Mouse (Mus musculus) stomach, embryonic 16.5 days (tissue): ENCODE measurements around the gene Sbk3. TPM values are rescaled to one million over a fixed set of nuclear protein-coding genes. Genes with fewer than 3 reads are reported as not detected.
"Not testable (repeated sequence)": the region's sequence is repeated elsewhere in the genome, so short reads cannot be mapped to it uniquely, and the experiment has no call there.

ENCODE experiments used
- ATAC-seq: fragments of 200-750 bp; cut with Nextera tagmentation; 2 replicates; pipeline ENCODE4 v1.8.0; 2017; ENCODE audit warnings: moderate number of reproducible peaks, moderate TSS enrichment; ENCODE audit not compliant: insufficient read depth, low FRiP score
- H3K27ac ChIP-seq: fragments of 300-500 bp; sonication (generic); 2 replicates; pipeline ENCODE4 v1.5.1; 2014; ENCODE audit warnings: low read length
- H3K27me3 ChIP-seq: fragments of 300-500 bp; sonication (generic); 2 replicates; pipeline ENCODE4 v1.6.1; 2014; ENCODE audit warnings: low read length, control low read depth, mixed read lengths; ENCODE audit not compliant: control insufficient read depth, insufficient read depth
- H3K36me3 ChIP-seq: fragments of 300-500 bp; sonication (generic); 2 replicates; pipeline ENCODE4 v1.6.1; 2014; ENCODE audit warnings: low read length; ENCODE audit not compliant: control insufficient read depth, insufficient read depth
- H3K4me1 ChIP-seq: fragments of 300-500 bp; sonication (generic); 2 replicates; pipeline ENCODE4 v1.6.1; 2014; ENCODE audit warnings: low read length, control low read depth, mixed read lengths; ENCODE audit not compliant: control insufficient read depth, insufficient read depth
- H3K4me2 ChIP-seq: fragments of 300-500 bp; sonication (generic); 2 replicates; pipeline ENCODE4 v1.6.1; 2014; ENCODE audit warnings: low read depth, low read length, mixed read lengths
- H3K4me3 ChIP-seq: fragments of 300-500 bp; sonication (generic); replicated peaks from 2 replicates; pipeline ENCODE4 v1.5.1; 2014; ENCODE audit warnings: mild to moderate bottlenecking, low read length
- H3K9ac ChIP-seq: fragments of 300-500 bp; sonication (generic); 2 replicates; pipeline ENCODE4 v1.6.1; 2014; ENCODE audit warnings: low read length
- H3K9me3 ChIP-seq: fragments of 300-500 bp; sonication (generic); replicated peaks from 2 replicates; pipeline ENCODE4 v1.6.1; 2016; ENCODE audit warnings: low read length, control low read depth; ENCODE audit not compliant: control insufficient read depth
- WGBS: fragments of 180-500 bp; shearing (Covaris S2); extraction: QIAGEN DNeasy Blood & Tissue Kit; methylation state at CpG from one replicate; pipeline ENCODE4 v1.1.7; 2014; 5-methylcytosine and 5-hydroxymethylcytosine counted together
- polyA plus RNA-seq: library from polyadenylated mRNA; unstranded; fragments of >200 nt; fragmentation: Nextera tagmentation; extraction: Ambion mirVana; gene quantifications from 2 replicates; pipeline ENCODE4 v1.2.1, GENCODE M21; 2015

The Sbk3 gene
- polyA plus RNA-seq, 1 experiment from 2014 or later, result not detected

DNA sequence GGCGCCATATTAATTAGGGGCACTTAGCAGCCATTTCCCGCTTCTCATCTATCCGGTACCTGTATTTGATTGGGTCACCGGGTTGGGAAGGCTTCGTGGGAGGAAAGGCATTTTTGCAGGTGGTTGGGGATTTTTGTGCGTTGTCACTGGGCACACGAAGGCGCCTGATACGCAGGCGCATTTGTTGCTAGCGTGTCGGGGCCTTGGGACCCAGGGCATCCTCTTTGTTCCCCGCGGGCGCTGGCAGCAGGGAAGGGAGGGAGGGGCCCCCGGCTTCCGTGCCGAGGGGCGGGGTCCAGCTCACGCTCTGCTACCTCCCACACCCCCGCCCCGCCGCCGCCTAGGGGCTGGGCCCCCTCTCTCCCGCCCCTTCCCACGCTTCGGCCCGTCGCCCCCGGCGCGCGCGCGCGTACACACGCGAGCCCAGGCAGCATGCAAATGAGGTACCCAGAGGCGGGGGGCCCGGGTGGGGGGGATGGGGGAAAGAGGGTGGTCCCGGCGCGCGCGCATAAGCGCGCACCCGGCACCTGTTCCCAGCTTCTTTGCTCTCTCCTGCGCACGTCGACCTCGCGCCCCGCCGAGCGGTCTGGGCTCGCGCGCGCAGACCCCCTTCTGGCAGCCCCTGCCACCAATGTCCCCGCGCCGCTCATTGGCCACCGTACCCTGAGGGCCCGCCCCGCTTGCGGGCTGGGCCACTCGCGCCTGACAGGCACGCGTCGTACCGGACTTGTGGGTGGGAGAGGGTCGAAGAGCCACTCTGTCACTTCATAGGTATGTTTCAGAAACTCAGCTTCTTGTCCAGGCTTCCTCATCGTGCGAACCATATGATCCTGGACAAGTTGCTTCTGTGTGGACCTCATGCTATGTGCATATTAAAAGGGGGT is 44.4 kb upstream of the Sbk3 start, which contains the start of gene Gm44973:
Gene Gm44973, plus strand, starts transcription at position 379 of the 884 bp plus-strand sequence.
- Histone ChIP-seq H3K27me3 (no peaks in the 10 kb centered on the region), H3K9ac (peak within 1 kb of the TSS; percentile 89), H3K4me3 (peak within 1 kb of the TSS; percentile 83), H3K4me2 (peak within 1 kb of the TSS; percentile 63), H3K4me1 (peaks cover 10% of the 10 kb centered on the region), H3K27ac (peak within 1 kb of the TSS; percentile 95), H3K9me3 (no peaks in the 10 kb centered on the region), H3K36me3 (peaks cover 22% of the 10 kb centered on the region)
- WGBS, result under 1% methylated on average over 59 of the region's 76 CpGs
- ATAC-seq, result peak; percentile 84

DNA sequence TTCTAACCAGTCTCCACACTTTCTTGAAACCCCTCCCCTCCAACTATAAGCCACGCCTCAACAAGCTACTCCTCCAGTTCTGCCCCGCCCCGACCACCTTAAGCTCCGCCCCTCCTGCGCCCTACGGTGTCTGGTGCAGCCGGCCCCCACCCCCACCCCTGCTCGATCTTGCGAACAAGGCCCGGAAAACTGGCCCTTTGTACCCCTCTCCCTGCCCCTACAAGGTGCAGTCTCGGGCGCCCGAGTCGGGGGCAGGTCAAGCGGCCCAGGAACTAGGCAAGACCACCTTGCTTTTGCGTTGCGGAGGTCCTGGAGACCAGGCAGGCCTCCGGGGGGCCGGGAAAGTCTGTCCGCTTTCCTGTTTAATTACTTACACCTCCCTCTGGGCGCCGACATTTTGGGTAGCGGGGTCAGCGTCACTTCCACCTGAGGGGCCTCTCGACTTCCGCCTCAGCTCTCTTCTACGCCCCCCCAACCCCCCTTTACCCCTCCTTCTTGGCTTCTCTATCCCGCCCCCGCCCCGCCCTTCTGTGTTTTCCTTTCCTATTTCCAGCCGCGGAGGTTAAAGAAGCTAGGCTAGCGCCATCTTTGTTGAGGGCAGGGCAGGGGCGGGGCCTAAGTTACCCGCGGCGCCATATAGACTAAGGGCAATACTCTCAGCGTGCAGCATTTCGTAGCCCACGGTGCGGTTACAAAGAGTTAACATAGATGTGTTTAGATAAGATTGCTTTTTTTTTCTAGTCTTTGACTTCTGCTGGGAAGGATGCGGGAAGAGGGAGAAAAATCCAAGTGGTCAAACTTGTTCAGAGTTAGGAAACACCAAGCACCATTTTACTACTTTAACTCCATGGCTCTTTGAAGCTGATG is 43.5 kb upstream of the Sbk3 start, which contains the start of the genes Zfp524 and Fiz1:
Gene Zfp524, plus strand, starts transcription at position 165 of the 867 bp plus-strand sequence.
Gene Fiz1, minus strand, starts transcription at position 447 of the 867 bp plus-strand sequence.
- H3K4me1 ChIP-seq, result peaks cover 9% of the 10 kb centered on the region
- under 1% methylated on average over 42 of the region's 42 CpGs for WGBS
- peak within 1 kb of the TSS; percentile 95 for H3K27ac ChIP-seq
- H3K4me3 ChIP-seq, result peak within 1 kb of the TSS; percentile 83
- H3K9ac ChIP-seq, result peak within 1 kb of the TSS; percentile 89
- no peaks in the 10 kb centered on the region for H3K9me3 ChIP-seq
- peaks cover 30% of the 10 kb centered on the region for H3K36me3 ChIP-seq
- ATAC-seq, result peak; percentile 84
- peak within 1 kb of the TSS; percentile 63 for H3K4me2 ChIP-seq
- H3K27me3 ChIP-seq, result no peaks in the 10 kb centered on the region

DNA sequence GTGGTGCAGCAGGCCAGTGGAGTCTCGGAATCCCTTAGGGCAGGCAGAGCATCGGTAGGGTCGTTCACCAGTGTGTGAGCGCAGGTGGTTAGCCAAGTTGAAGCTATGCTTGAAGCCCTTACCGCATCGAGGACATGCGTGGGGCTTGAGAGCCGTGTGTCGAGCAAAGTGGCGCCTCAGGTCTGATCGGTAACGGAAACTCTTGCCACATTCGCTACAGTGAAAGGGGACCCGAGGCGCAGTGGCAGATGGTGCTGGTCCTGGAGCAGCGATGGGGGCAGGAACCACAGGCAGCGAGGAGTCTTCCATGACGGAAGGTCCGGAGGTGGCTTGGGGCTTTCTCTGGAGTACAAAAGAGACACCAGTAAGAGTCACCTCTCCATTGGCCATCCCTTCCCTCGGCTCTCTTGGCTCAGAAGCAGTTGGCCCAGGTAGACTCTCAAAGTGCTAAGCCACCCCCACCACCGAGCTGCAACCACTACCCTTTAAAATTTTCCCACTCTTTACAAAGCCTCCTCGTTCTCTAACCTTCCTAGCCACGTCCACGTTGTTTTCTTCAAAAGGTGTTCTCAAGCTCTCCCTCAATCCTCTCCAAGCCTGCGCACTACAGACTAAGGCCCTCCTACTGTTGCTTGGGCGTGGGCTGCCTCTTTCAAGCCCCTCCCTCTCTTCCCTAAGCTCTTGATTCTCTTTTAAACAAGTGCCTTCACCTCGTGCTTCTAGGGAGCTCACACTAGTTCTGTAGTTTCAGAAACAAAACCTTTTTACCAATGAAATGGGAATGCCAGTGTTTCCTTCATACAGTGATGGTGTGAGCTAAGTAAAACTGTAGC is 41.9 kb upstream of the Sbk3 start:
- Histone ChIP-seq H3K4me3 (0 out of 2 replicates have a peak overlapping the region, but pooled peaks have one; percentile 83), H3K9ac (no peak overlapping the region), H3K4me1 (peaks cover 5% of the 10 kb centered on the region), H3K27ac (no peak overlapping the region), H3K27me3 (no peaks in the 10 kb centered on the region), H3K4me2 (peak overlapping the region; percentile 55), H3K36me3 (peaks cover 46% of the 10 kb centered on the region), H3K9me3 (0 out of 2 replicates have a peak, but pooled peaks cover 2% of the 10 kb centered on the region)
- 87% methylated on average over 27 of the region's 27 CpGs for WGBS
- no peak for ATAC-seq

DNA sequence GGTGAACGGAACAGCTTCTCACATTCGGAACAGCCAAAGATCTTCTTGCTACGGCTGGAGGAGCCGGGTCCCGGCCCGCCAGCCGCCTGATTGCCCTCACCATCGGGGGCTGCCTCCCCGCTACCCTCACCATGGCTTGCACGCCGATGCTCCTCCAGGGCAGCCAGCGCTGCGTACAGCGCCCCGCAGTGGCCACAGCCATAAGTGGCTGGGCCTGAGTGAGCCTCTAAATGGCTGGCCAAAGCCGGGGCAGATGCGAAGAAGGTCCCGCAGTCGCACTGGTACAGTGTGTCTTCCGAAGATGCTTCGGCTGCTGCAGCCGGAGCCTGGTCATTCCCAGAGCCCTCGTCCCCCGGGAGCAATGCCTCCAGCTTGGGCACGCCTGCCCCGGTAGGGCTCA is 37.3 kb upstream of the Sbk3 start:
- Histone ChIP-seq H3K9me3 (0 out of 2 replicates have a peak, but pooled peaks cover 2% of the 10 kb centered on the region), H3K9ac (no peak overlapping the region), H3K27ac (no peak overlapping the region), H3K4me1 (no peaks in the 10 kb centered on the region), H3K27me3 (no peaks in the 10 kb centered on the region), H3K4me2 (no peak overlapping the region), H3K4me3 (no peak overlapping the region), H3K36me3 (peaks cover 58% of the 10 kb centered on the region)
- 97% methylated on average over 26 of the region's 26 CpGs for WGBS
- no peak for ATAC-seq

DNA sequence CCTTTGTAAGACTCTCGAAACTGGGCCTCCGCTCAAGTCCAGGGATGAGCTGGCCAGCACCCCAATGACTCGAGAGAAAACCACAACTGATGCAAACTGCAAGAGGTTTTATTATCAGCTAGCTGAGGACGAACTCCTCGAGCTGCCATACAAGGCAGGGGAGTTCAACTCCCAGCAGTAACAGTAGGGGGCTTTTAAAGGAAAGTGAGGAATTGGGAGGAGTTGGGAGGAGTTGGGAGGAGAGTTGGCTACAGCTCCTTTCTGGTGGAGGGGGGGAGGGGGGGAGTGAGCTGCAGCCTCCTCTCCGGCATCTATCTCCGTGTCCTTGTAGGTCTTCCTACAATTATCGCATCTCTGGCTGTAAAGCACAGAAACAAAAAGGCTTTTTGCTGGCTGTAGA is 31.9 kb upstream of the Sbk3 start:
- not testable (repeated sequence) for H3K9me3 ChIP-seq, H3K4me3 ChIP-seq, H3K4me1 ChIP-seq, H3K27ac ChIP-seq, ATAC-seq, H3K27me3 ChIP-seq, H3K9ac ChIP-seq, H3K4me2 ChIP-seq
- 69% methylated on average over 8 of the region's 8 CpGs for WGBS
- H3K36me3 ChIP-seq, result peaks cover 12% of the 10 kb centered on the region

DNA sequence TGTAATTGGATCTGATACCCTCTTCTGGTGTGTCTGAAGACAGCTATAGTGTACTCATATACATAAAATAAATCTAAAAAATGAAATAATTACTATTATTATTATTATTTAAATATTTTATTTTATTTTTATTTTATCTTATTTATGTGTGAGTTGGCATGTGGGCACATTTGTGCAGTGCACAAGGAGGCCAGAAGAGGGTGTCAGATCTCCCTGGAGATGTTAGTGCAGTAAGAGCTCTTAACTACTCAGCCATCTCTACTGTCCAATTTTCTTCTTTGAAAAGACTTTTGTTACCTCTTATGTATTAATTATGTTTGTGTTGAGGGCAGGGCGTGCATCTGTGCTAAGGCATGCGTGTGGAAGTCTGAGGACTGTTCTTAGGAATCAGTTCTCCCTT is 28.9 kb upstream of the Sbk3 start:
- 64% methylated on average over 2 of the region's 2 CpGs for WGBS

DNA sequence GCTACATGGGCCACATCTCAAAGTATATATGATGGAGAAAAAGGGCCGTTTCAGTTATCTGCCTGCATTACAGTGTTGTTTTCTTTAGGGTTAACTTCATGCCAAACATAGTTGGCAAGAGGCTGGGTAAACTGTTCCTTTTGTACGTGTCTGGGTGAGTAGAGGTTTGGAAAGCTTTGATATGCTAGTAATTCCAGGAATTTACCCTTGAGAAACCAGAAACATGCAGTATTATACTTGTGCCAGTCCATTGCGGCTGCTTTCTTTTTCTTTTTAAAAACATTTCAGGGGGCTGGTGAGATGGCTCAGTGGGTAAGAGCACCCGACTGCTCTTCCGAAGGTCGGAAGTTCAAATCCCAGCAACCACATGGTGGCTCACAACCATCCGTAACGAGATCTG is 26.0 kb upstream of the Sbk3 start:
- H3K27ac ChIP-seq, result no peak overlapping the region
- WGBS, result 58% methylated on average over 6 of the region's 8 CpGs

More for the DNA sequence above, 28.9 kb upstream of the Sbk3 start:
- H3K27ac ChIP-seq, result no peak overlapping the region
- no peak overlapping the region for H3K9ac ChIP-seq
- no peaks in the 10 kb centered on the region for H3K36me3 ChIP-seq
- H3K4me1 ChIP-seq, result peaks cover 12% of the 10 kb centered on the region
- H3K4me2 ChIP-seq, result no peak overlapping the region
- no peaks in the 10 kb centered on the region for H3K9me3 ChIP-seq
- no peaks in the 10 kb centered on the region for H3K27me3 ChIP-seq
- H3K4me3 ChIP-seq, result no peak overlapping the region
- ATAC-seq, result no peak

More for the DNA sequence above, 26.0 kb upstream of the Sbk3 start:
- H3K4me3 ChIP-seq, result no peak overlapping the region; the same call in 1 of the 2 replicates
- peak overlapping the region; percentile 77 for H3K4me2 ChIP-seq
- ATAC-seq, result no peak
- peaks cover 16% of the 10 kb centered on the region for H3K4me1 ChIP-seq
- H3K9me3 ChIP-seq, result peaks cover 4% of the 10 kb centered on the region; the same call in 1 of the 2 replicates
- no peak overlapping the region for H3K9ac ChIP-seq
- H3K27me3 ChIP-seq, result no peaks in the 10 kb centered on the region
- H3K36me3 ChIP-seq, result peaks cover 15% of the 10 kb centered on the region
